Mouse (Mus musculus): Measurements from ENCODE around the gene Kat6b. TPM values are rescaled to one million over a fixed set of nuclear protein-coding genes. Genes with fewer than 3 reads are reported as not detected.

The Kat6b gene
- total and polyA plus RNA-seq, 3 experiments, result 2.3 to 10.9 (median 8.0) TPM

- Histone ChIP-seq H3K4me1 (ENCODE audit: control insufficient read depth in 1 of 2, insufficient read depth in 2 of 2) (no peaks in the 10 kb centered on the region), H3K79me2 (replicated peaks; ENCODE audit: control insufficient read depth, extremely low read depth, insufficient read depth, poor library complexity, severe bottlenecking) (peaks cover 2% of the 10 kb centered on the region), H3K4me3 (replicated peaks in 1 of 3; ENCODE audit: low read depth in 2 of 3, low read length in 2 of 3, poor library complexity in 1 of 3) (no peak overlapping the region), H3K27me3 (replicated peaks) (no peaks in the 10 kb centered on the region), H3K9me3 (replicated peaks; ENCODE audit: low read length) (no peaks in the 10 kb centered on the region), H3K27ac (ENCODE audit: insufficient read depth, low read depth) (no peak overlapping the region), H3K36me3 (replicated peaks in 1 of 2; ENCODE audit: control insufficient read depth in 1 of 2, insufficient read depth in 1 of 2, low read length in 1 of 2) (peaks cover 0 to 2% of the 10 kb centered on the region in 2 experiments), H3K4me2 (ENCODE audit: insufficient read depth, low read depth, poor library complexity, severe bottlenecking) (no peak overlapping the region), H3K9ac (ENCODE audit: insufficient read depth, low read depth) (no peak overlapping the region)
- in situ Hi-C loops (cut with MboI; ENCODE audit: low pct_ligation_motif_present, low pct_unique_long_range_greater_than_20kb, low sequenced_read_pairs) (no loop called here), dilution Hi-C loops (cut with MboI; ENCODE audit: extremely low pct_ligation_motif_present, extremely low pct_unique_long_range_greater_than_20kb, low sequenced_read_pairs) (no loop called here)
- TF ChIP-seq MXI1 (IDR thresholded peaks at IDR 0.05; ENCODE audit: low read depth, low read length), result no peak
- no peak for DNase-seq (ENCODE audit: extremely low read depth)
These were observed 66.7 kb downstream of the Kat6b start for GRCm38 (mm10) chr14:21547965-21548364.

- H3K4me2 ChIP-seq (ENCODE audit: insufficient read depth, low read depth, poor library complexity, severe bottlenecking), result no peak overlapping the region
- DNase-seq (ENCODE audit: extremely low read depth), result no peak
These were observed 67.8 kb downstream of the Kat6b start for GRCm38 (mm10) chr14:21548952-21549607.

GRCm38 (mm10) chr14:21549608-21550115 lies 68.4 kb downstream of the Kat6b start:
- Histone ChIP-seq H3K79me2 (replicated peaks; ENCODE audit: control insufficient read depth, extremely low read depth, insufficient read depth, poor library complexity, severe bottlenecking) (peaks cover 2% of the 10 kb centered on the region), H3K9me3 (replicated peaks; ENCODE audit: low read length) (no peaks in the 10 kb centered on the region), H3K27me3 (replicated peaks) (no peaks in the 10 kb centered on the region), H3K4me3 (replicated peaks in 1 of 3; ENCODE audit: low read depth in 2 of 3, low read length in 2 of 3, poor library complexity in 1 of 3) (no peak overlapping the region), H3K27ac (ENCODE audit: insufficient read depth, low read depth) (no peak overlapping the region), H3K36me3 (replicated peaks in 1 of 2; ENCODE audit: control insufficient read depth in 1 of 2, insufficient read depth in 1 of 2, low read length in 1 of 2) (no peaks in the 10 kb centered on the region), H3K4me1 (ENCODE audit: control insufficient read depth in 1 of 2, insufficient read depth in 2 of 2) (no peaks in the 10 kb centered on the region), H3K9ac (ENCODE audit: insufficient read depth, low read depth) (no peak overlapping the region), H3K4me2 (ENCODE audit: insufficient read depth, low read depth, poor library complexity, severe bottlenecking) (no peak overlapping the region)
- in situ Hi-C loops (cut with MboI; ENCODE audit: low pct_ligation_motif_present, low pct_unique_long_range_greater_than_20kb, low sequenced_read_pairs), result no loop called here
- no peak for DNase-seq (ENCODE audit: extremely low read depth)
- TF ChIP-seq NELFE (IDR thresholded peaks at IDR 0.05; ENCODE audit: low read depth, low read length) (no peak), JUN (IDR thresholded peaks at IDR 0.05; ENCODE audit: insufficient read depth, low read depth, low read length) (no peak)
- dilution Hi-C loops (cut with MboI; ENCODE audit: extremely low pct_ligation_motif_present, extremely low pct_unique_long_range_greater_than_20kb, low sequenced_read_pairs), result no loop called here

More at GRCm38 (mm10) chr14:21548952-21549607, 67.8 kb downstream of the Kat6b start:
- Histone ChIP-seq H3K79me2 (replicated peaks; ENCODE audit: control insufficient read depth, extremely low read depth, insufficient read depth, poor library complexity, severe bottlenecking) (peaks cover 2% of the 10 kb centered on the region), H3K36me3 (replicated peaks in 1 of 2; ENCODE audit: control insufficient read depth in 1 of 2, insufficient read depth in 1 of 2, low read length in 1 of 2) (no peaks in the 10 kb centered on the region), H3K27me3 (replicated peaks) (no peaks in the 10 kb centered on the region), H3K4me3 (replicated peaks in 1 of 3; ENCODE audit: low read depth in 2 of 3, low read length in 2 of 3, poor library complexity in 1 of 3) (no peak overlapping the region), H3K27ac (ENCODE audit: insufficient read depth, low read depth) (no peak overlapping the region), H3K4me1 (ENCODE audit: control insufficient read depth in 1 of 2, insufficient read depth in 2 of 2) (no peaks in the 10 kb centered on the region), H3K9ac (ENCODE audit: insufficient read depth, low read depth) (no peak overlapping the region), H3K9me3 (replicated peaks; ENCODE audit: low read length) (no peaks in the 10 kb centered on the region)
- dilution Hi-C loops (cut with MboI; ENCODE audit: extremely low pct_ligation_motif_present, extremely low pct_unique_long_range_greater_than_20kb, low sequenced_read_pairs), result no loop called here
- TF ChIP-seq MYC (IDR thresholded peaks at IDR 0.05; ENCODE audit: low read depth, low read length) (no peak), ELF1 (IDR thresholded peaks at IDR 0.05; ENCODE audit: low read depth, low read length) (no peak), ZMIZ1 (IDR thresholded peaks at IDR 0.05; ENCODE audit: low read depth, low read length) (no peak), MAX (IDR thresholded peaks at IDR 0.05; ENCODE audit: low read length) (no peak), SIN3A (IDR thresholded peaks at IDR 0.05; ENCODE audit: low read length) (no peak), ZKSCAN1 (IDR thresholded peaks at IDR 0.05; ENCODE audit: borderline replicate concordance, low read depth, low read length) (no peak), USF1 (IDR thresholded peaks at IDR 0.05; ENCODE audit: low read depth, low read length) (no peak), JUN (IDR thresholded peaks at IDR 0.05; ENCODE audit: insufficient read depth, low read depth, low read length) (no peak)
- in situ Hi-C loops (cut with MboI; ENCODE audit: low pct_ligation_motif_present, low pct_unique_long_range_greater_than_20kb, low sequenced_read_pairs), result no loop called here

Data from CH12.LX (cell line).